In genomic region chr15:78947657-78948056, GRCm38 (mm10) we compare ENCODE assay signal across 8 mouse cellular contexts. TPM values are rescaled to one million over a fixed set of nuclear protein-coding genes. Genes with fewer than 3 reads are reported as not detected.
DNase-seq lines count a peak whose midpoint lies in the region; ATAC-seq and TF ChIP-seq lines count a peak whose summit lies in the region.

Gene Triobp (plus strand): TSS chr15:78947724.

- H3K27me3 ChIP-seq in E14TG2a.4 (ENCODE audit: insufficient read depth, low read length) = peaks cover 42% of the 10 kb centered on the region
- peaks cover 13% of the 10 kb centered on the region; the same call in 1 of the 2 replicates for H3K27me3 ChIP-seq in forebrain, embryonic 12.5 days
- H3K27me3 ChIP-seq in heart, embryonic 16.5 days (ENCODE audit: control insufficient read depth, insufficient read depth, low read length) = peaks cover 6% of the 10 kb centered on the region
- peaks cover 30% of the 10 kb centered on the region for H3K27me3 ChIP-seq in liver, postnatal 0 days (ENCODE audit: insufficient read depth, low read length)
- 0 out of 2 replicates have a peak, but pooled peaks cover 3% of the 10 kb centered on the region for H3K27me3 ChIP-seq in neural tube, embryonic 15.5 days (replicated peaks)

- H3K9ac ChIP-seq in forebrain, embryonic 12.5 days = peak within 1 kb of the TSS; percentile 65
- peak within 1 kb of the TSS; percentile 73 for H3K9ac ChIP-seq in heart, embryonic 16.5 days (ENCODE audit: low read length)
- no peak within 1 kb of the TSS for H3K9ac ChIP-seq in liver, postnatal 0 days (replicated peaks)
- H3K9ac ChIP-seq in neural tube, embryonic 15.5 days (replicated peaks) = peak within 1 kb of the TSS; percentile 67

- DNase-seq in kidney, postnatal 36 days = peak; percentile 92 to 94
- DNase-seq in liver, postnatal 0 days = peak; percentile 87
- DNase-seq in testis, postnatal 10 days (ENCODE audit: low spot score) = peak; percentile 91

- H3K4me3 ChIP-seq in E14TG2a.4 (replicated peaks; ENCODE audit: low read length) = peak within 1 kb of the TSS; percentile 75
- peak within 1 kb of the TSS; percentile 54 for H3K4me3 ChIP-seq in forebrain, embryonic 12.5 days (replicated peaks)
- peak within 1 kb of the TSS; percentile 54 for H3K4me3 ChIP-seq in heart, embryonic 16.5 days (ENCODE audit: low read length)
- H3K4me3 ChIP-seq in liver, postnatal 0 days (ENCODE audit: low read depth, low read length) = 0 out of 2 replicates have a peak within 1 kb of the TSS, but pooled peaks have one; percentile 17
- H3K4me3 ChIP-seq in neural tube, embryonic 15.5 days (replicated peaks) = peak within 1 kb of the TSS; percentile 65

- peaks cover 34% of the 10 kb centered on the region for H3K4me1 ChIP-seq in E14TG2a.4 (replicated peaks; ENCODE audit: low read depth, low read length)
- peaks cover 18% of the 10 kb centered on the region for H3K4me1 ChIP-seq in forebrain, embryonic 12.5 days
- peaks cover 6% of the 10 kb centered on the region for H3K4me1 ChIP-seq in heart, embryonic 16.5 days (ENCODE audit: control insufficient read depth, insufficient read depth, low read length)
- peaks cover 8% of the 10 kb centered on the region for H3K4me1 ChIP-seq in liver, postnatal 0 days (ENCODE audit: insufficient read depth)
- peaks cover 28% of the 10 kb centered on the region for H3K4me1 ChIP-seq in neural tube, embryonic 15.5 days

- H3K27ac ChIP-seq in forebrain, embryonic 12.5 days = peak within 1 kb of the TSS; percentile 57
- peak within 1 kb of the TSS; percentile 31; the same call in 1 of the 2 replicates for H3K27ac ChIP-seq in heart, embryonic 16.5 days (ENCODE audit: low read length)
- no peak within 1 kb of the TSS for H3K27ac ChIP-seq in liver, postnatal 0 days (ENCODE audit: low read depth)
- peak within 1 kb of the TSS; percentile 78 for H3K27ac ChIP-seq in neural tube, embryonic 15.5 days (replicated peaks)

- under 1% methylated on average over 24 of the region's 24 CpGs for WGBS in forebrain, embryonic 12.5 days
- WGBS in heart, embryonic 16.5 days = under 1% methylated on average over 24 of the region's 24 CpGs
- WGBS in liver, postnatal 0 days (ENCODE audit: insufficient replicate concordance) = under 1% methylated on average over 24 of the region's 24 CpGs
- WGBS in neural tube, embryonic 15.5 days = 2% methylated on average over 24 of the region's 24 CpGs

- H3K36me3 ChIP-seq in E14TG2a.4 (ENCODE audit: insufficient read depth, low read length) = no peaks in the 10 kb centered on the region
- H3K36me3 ChIP-seq in forebrain, embryonic 12.5 days (replicated peaks) = peaks cover 18% of the 10 kb centered on the region
- no peaks in the 10 kb centered on the region for H3K36me3 ChIP-seq in heart, embryonic 16.5 days (ENCODE audit: control insufficient read depth, insufficient read depth)
- no peaks in the 10 kb centered on the region for H3K36me3 ChIP-seq in liver, postnatal 0 days (replicated peaks; ENCODE audit: insufficient read depth, low read length)
- peaks cover 8% of the 10 kb centered on the region; the same call in 1 of the 2 replicates for H3K36me3 ChIP-seq in neural tube, embryonic 15.5 days

- H3K4me2 ChIP-seq in forebrain, embryonic 12.5 days = peak within 1 kb of the TSS; percentile 81
- peak within 1 kb of the TSS; percentile 85 for H3K4me2 ChIP-seq in heart, embryonic 16.5 days (ENCODE audit: low read depth, low read length)
- H3K4me2 ChIP-seq in liver, postnatal 0 days (ENCODE audit: low read depth, low read length) = peak within 1 kb of the TSS; percentile 64
- peak within 1 kb of the TSS; percentile 73 for H3K4me2 ChIP-seq in neural tube, embryonic 15.5 days

- H3K9me3 ChIP-seq in E14TG2a.4 (ENCODE audit: low read length) = no peaks in the 10 kb centered on the region
- no peaks in the 10 kb centered on the region for H3K9me3 ChIP-seq in forebrain, embryonic 12.5 days
- no peaks in the 10 kb centered on the region for H3K9me3 ChIP-seq in heart, embryonic 16.5 days (replicated peaks; ENCODE audit: control insufficient read depth, low read length)
- no peaks in the 10 kb centered on the region for H3K9me3 ChIP-seq in liver, postnatal 0 days (ENCODE audit: low read length)
- H3K9me3 ChIP-seq in neural tube, embryonic 15.5 days (replicated peaks) = no peaks in the 10 kb centered on the region

- TF ChIP-seq CTCF in E14TG2a.4 (conservative IDR thresholded peaks at IDR 0.05; ENCODE audit: low read length) = no peak
- no peak for TF ChIP-seq CTCF in liver, postnatal 0 days (IDR thresholded peaks at IDR 0.05; ENCODE audit: low read depth)

- TF ChIP-seq EP300 in liver, postnatal 0 days (IDR thresholded peaks at IDR 0.05; ENCODE audit: low read depth) = no peak

- peak; percentile 85 for ATAC-seq in cerebellum, adult (ENCODE audit: insufficient number of reproducible peaks, low FRiP score, low TSS enrichment)
- peak; percentile 98 for ATAC-seq in forebrain, embryonic 12.5 days (ENCODE audit: low FRiP score)
- ATAC-seq in heart, embryonic 16.5 days (replicated peaks; ENCODE audit: extremely low read depth, insufficient read depth, low FRiP score) = peak; percentile 97
- ATAC-seq in liver, postnatal 0 days = peak; percentile 94
- peak; percentile 95 for ATAC-seq in neural tube, embryonic 15.5 days (ENCODE audit: low FRiP score)

RNA-seq across cellular contexts. Expression of gene Triobp, which starts in this region (rescaled TPM):
- polyA plus RNA-seq in forebrain, embryonic 12.5 days (2016; fragmentation: Nextera tagmentation; extraction: Ambion mirVana) = 40.4 and 46.9 TPM in 2 replicates
- polyA plus RNA-seq in heart, embryonic 16.5 days (2015; fragmentation: Nextera tagmentation; extraction: Ambion mirVana) = 47.9 and 53.7 TPM in 2 replicates
- polyA plus RNA-seq in liver, postnatal 0 days (2015; fragmentation: Nextera tagmentation; extraction: Ambion mirVana) = 11.9 and 12.7 TPM in 2 replicates
- polyA plus RNA-seq in neural tube, embryonic 15.5 days (2015; fragmentation: Nextera tagmentation; extraction: Ambion mirVana) = 30.6 and 39.7 TPM in 2 replicates

Comparison
In these comparisons a context has a peak if more than half of its experiments do, and no peak if none do; other contexts are left out.
1. H3K4me3 ChIP-seq: peak in every context shown above with its lines; median percentile 75 in E14TG2a.4; 65 in neural tube, embryonic 15.5 days; 54 in forebrain, embryonic 12.5 days; 54 in heart, embryonic 16.5 days; 17 in liver, postnatal 0 days.